8 mouse cellular contexts compared by ENCODE assay signal in genomic region chr8:85456536-85456935, GRCm38 (mm10). TPM values are rescaled to one million over a fixed set of nuclear protein-coding genes. Genes with fewer than 3 reads are reported as not detected.
DNase-seq lines count a peak whose midpoint lies in the region; ATAC-seq and TF ChIP-seq lines count a peak whose summit lies in the region.

No protein-coding gene starts in this region.

- peak; percentile 80 for TF ChIP-seq CTCF in heart, adult 2 months (IDR thresholded peaks at IDR 0.05)
- TF ChIP-seq CTCF in heart, postnatal 0 days (IDR thresholded peaks at IDR 0.05; ENCODE audit: low read depth): peak; percentile 85

- no peaks in the 10 kb centered on the region for H3K27me3 ChIP-seq in heart, adult 2 months (ENCODE audit: control insufficient read depth, insufficient read depth, low read length)
- no peaks in the 10 kb centered on the region for H3K27me3 ChIP-seq in heart, embryonic 11.5 days (ENCODE audit: control insufficient read depth, insufficient read depth, low read length)
- H3K27me3 ChIP-seq in heart, postnatal 0 days (ENCODE audit: control insufficient read depth, insufficient read depth, low read length): no peaks in the 10 kb centered on the region

- intact Hi-C loops in heart, adult 2 months (cut with DNase I): loop anchor here (1.0 to 10.0 kb wide), 4 partner anchors 70 to 1128 kb away; partner anchors contain the start of gene Abcc12

- H3K9me3 ChIP-seq in heart, embryonic 11.5 days (replicated peaks; ENCODE audit: control insufficient read depth, low read length): no peaks in the 10 kb centered on the region
- no peaks in the 10 kb centered on the region for H3K9me3 ChIP-seq in heart, postnatal 0 days (replicated peaks; ENCODE audit: control insufficient read depth, low read length)

- DNase-seq in heart, adult 2 months: peak; percentile 34 to 54
- DNase-seq in adipocyte (ENCODE audit: low spot score): peak; percentile 91
- peak; percentile 73 for DNase-seq in embryo, embryonic 11.5 days (ENCODE audit: low read depth, low spot score)
- DNase-seq in heart, postnatal 0 days (ENCODE audit: low spot score): peak; percentile 82
- peak; percentile 51 for DNase-seq in layer of hippocampus, adult 9-10 months (ENCODE audit: low spot score)
- peak; percentile 31 for DNase-seq in spleen, adult 12 weeks (ENCODE audit: low spot score)

- 9% methylated on average over 14 of the region's 14 CpGs for WGBS in heart, adult 2 months
- 11% methylated on average over 14 of the region's 14 CpGs for WGBS in heart, embryonic 11.5 days (ENCODE audit: insufficient replicate concordance)
- 9% methylated on average over 14 of the region's 14 CpGs for WGBS in heart, postnatal 0 days

- TF ChIP-seq EP300 in heart, adult 2 months (IDR thresholded peaks at IDR 0.05; ENCODE audit: insufficient read depth, low read depth, low read length): peak; percentile 78
- no peak for TF ChIP-seq EP300 in heart, postnatal 0 days (IDR thresholded peaks at IDR 0.05; ENCODE audit: low read depth)

- TF ChIP-seq POLR2A in heart, adult 2 months (IDR thresholded peaks at IDR 0.05; ENCODE audit: insufficient read depth, low read depth, low read length): no peak

- no peak overlapping the region for H3K4me2 ChIP-seq in heart, embryonic 11.5 days
- no peak overlapping the region for H3K4me2 ChIP-seq in heart, postnatal 0 days (ENCODE audit: low read depth, low read length)

- no peak overlapping the region for H3K9ac ChIP-seq in heart, adult 2 months (ENCODE audit: low read depth, low read length)
- H3K9ac ChIP-seq in heart, embryonic 11.5 days (ENCODE audit: low read depth, low read length): no peak overlapping the region
- H3K9ac ChIP-seq in heart, postnatal 0 days (replicated peaks; ENCODE audit: low read depth, low read length): no peak overlapping the region

- ATAC-seq in heart, embryonic 11.5 days (replicated peaks; ENCODE audit: insufficient number of reproducible peaks, low FRiP score, low TSS enrichment): no peak
- ATAC-seq in heart, postnatal 0 days (ENCODE audit: insufficient read depth, low read depth): peak; percentile 67
- ATAC-seq in megakaryocyte progenitor cell, adult 5-6 weeks (replicated peaks; ENCODE audit: poor library complexity): peak; percentile 69

- no peaks in the 10 kb centered on the region; the same call in 1 of the 2 replicates for H3K4me1 ChIP-seq in heart, adult 2 months (ENCODE audit: control insufficient read depth, insufficient read depth, low read length)
- peaks cover 4% of the 10 kb centered on the region; the same call in 1 of the 2 replicates for H3K4me1 ChIP-seq in heart, embryonic 11.5 days (ENCODE audit: control insufficient read depth, insufficient read depth, low read length)
- no peaks in the 10 kb centered on the region for H3K4me1 ChIP-seq in heart, postnatal 0 days (ENCODE audit: control insufficient read depth, insufficient read depth)

- H3K79me2 ChIP-seq in heart, adult 2 months (replicated peaks; ENCODE audit: control insufficient read depth, insufficient read depth, low read length): no peaks in the 10 kb centered on the region

- no peaks in the 10 kb centered on the region for H3K36me3 ChIP-seq in heart, adult 2 months (ENCODE audit: control insufficient read depth, insufficient read depth, low read length)
- no peaks in the 10 kb centered on the region for H3K36me3 ChIP-seq in heart, embryonic 11.5 days (ENCODE audit: control insufficient read depth, insufficient read depth, low read length)
- H3K36me3 ChIP-seq in heart, postnatal 0 days (replicated peaks; ENCODE audit: control insufficient read depth, insufficient read depth, low read length): no peaks in the 10 kb centered on the region

- no peak overlapping the region for H3K27ac ChIP-seq in heart, adult 2 months
- H3K27ac ChIP-seq in heart, embryonic 11.5 days (ENCODE audit: low read depth, low read length): no peak overlapping the region
- no peak overlapping the region for H3K27ac ChIP-seq in heart, postnatal 0 days (ENCODE audit: low read depth)

- H3K4me3 ChIP-seq in heart, adult 2 months: no peak overlapping the region
- H3K4me3 ChIP-seq in heart, embryonic 11.5 days (ENCODE audit: low read depth, low read length): no peak overlapping the region
- no peak overlapping the region for H3K4me3 ChIP-seq in heart, postnatal 0 days (ENCODE audit: low read depth, low read length)

RNA-seq across cellular contexts. Expression of gene 4921524J17Rik, which starts 23.9 kb away (rescaled TPM):
- total RNA-seq in heart, adult 2 months (2021): 10 to 100 TPM; 18.3 to 22.5 TPM
- 8.1 and 11.4 TPM in 2 replicates for polyA plus RNA-seq in heart, adult 2 months (2012; rRNA removed)
- 67.0 and 73.8 TPM in 2 replicates for polyA plus RNA-seq in heart, embryonic 11.5 days (2014; fragmentation: Nextera tagmentation; extraction: Ambion mirVana)
- total RNA-seq in heart, postnatal 0 days (2014; rRNA removed; ENCODE audit: low replicate concordance): 23.8 and 27.6 TPM in 2 replicates
- polyA plus RNA-seq in heart, postnatal 0 days (2015; fragmentation: Nextera tagmentation; extraction: Ambion mirVana): 67.6 and 75.7 TPM in 2 replicates
- 33.6 and 42.2 TPM in 2 replicates for total RNA-seq in megakaryocyte progenitor cell, adult 5-6 weeks (2015)
- total RNA-seq in megakaryocyte progenitor cell, adult 5-6 weeks (2017): 58.3 and 61.4 TPM in 2 replicates

RNA-seq across cellular contexts. Expression of gene Gpt2, which starts 35.8 kb away (rescaled TPM):
- total RNA-seq in heart, adult 2 months (2021): 10 to 100 TPM; 32.4 to 35.2 TPM
- polyA plus RNA-seq in heart, adult 2 months (2012; rRNA removed): 19.7 and 30.0 TPM in 2 replicates
- polyA plus RNA-seq in heart, embryonic 11.5 days (2014; fragmentation: Nextera tagmentation; extraction: Ambion mirVana): 13.6 and 13.9 TPM in 2 replicates
- 16.3 and 25.1 TPM in 2 replicates for total RNA-seq in heart, postnatal 0 days (2014; rRNA removed; ENCODE audit: low replicate concordance)
- 5.9 and 6.7 TPM in 2 replicates for polyA plus RNA-seq in heart, postnatal 0 days (2015; fragmentation: Nextera tagmentation; extraction: Ambion mirVana)
- total RNA-seq in megakaryocyte progenitor cell, adult 5-6 weeks (2015): 2.5 and 3.5 TPM in 2 replicates
- 4.6 and 5.3 TPM in 2 replicates for total RNA-seq in megakaryocyte progenitor cell, adult 5-6 weeks (2017)

Comparison
In these comparisons a context has a peak if more than half of its experiments do, and no peak if none do; other contexts are left out.
1. DNase-seq: peak in every context shown above with its lines; median percentile 91 in adipocyte; 82 in heart, postnatal 0 days; 73 in embryo, embryonic 11.5 days; 51 in layer of hippocampus, adult 9-10 months; 44 in heart, adult 2 months; 31 in spleen, adult 12 weeks.